Mouse (Mus musculus): ENCODE results near the gene Zmym4. TPM values are rescaled to one million over a fixed set of nuclear protein-coding genes. Genes with fewer than 3 reads are reported as not detected.
"Not testable (repeated sequence)": the region's sequence is repeated elsewhere in the genome, so short reads cannot be mapped to it uniquely, and the experiment has no call there.

Gene Zmym4
- total RNA-seq (2015) (14.8 and 26.5 TPM in 2 replicates), total RNA-seq (2017) (19.9 and 27.3 TPM in 2 replicates)

DNA sequence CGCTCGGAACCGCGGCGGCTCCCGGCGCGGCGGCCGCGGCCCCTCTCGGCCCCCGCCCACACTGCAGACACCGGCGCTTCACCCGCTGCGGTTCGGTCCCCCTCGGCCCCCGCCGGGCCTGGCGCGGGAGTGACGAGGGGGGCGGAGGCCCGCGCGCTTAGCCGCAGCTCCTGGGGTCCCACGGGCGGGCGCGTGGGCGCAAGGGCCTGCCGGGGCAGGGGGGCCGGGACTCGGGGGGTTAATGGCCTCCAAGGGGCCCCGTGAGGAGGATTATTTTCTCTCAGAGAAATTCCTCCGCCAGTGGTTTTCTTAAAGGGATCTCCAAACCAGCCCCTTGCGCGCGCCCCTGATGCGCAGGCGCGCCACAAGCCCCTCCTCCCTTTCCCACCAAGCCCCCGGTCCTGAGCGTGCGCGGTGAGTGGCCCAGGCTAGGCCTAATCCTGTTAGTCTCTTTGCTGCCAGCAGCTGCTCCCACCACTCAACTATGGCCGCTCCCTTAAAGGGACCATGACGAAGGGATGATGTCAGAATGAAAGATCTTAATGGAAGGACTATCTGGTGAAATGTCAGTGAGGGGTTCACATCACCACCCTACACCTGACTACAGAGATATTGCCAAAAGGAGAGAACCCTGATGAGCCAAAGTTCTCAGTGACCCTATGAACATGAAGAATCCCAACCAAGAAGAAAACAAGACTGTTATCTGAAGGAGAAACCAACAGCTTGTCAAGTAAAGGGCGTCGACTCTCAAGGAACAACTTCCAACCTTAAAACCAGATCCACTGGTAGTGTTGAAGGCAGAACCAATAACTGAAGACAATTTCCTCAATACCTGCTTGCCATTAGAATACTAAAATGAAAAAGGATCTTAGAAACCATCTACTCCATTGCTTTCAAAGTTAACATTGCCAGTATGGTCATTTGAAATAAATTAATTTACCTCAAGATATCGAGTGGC is at the start of gene Zmym4:
Gene Zmym4, minus strand, starts transcription at position 272 of the 958 bp plus-strand sequence.
- ATAC-seq (ENCODE audit: poor library complexity, severe bottlenecking) = peak; percentile 92

DNA sequence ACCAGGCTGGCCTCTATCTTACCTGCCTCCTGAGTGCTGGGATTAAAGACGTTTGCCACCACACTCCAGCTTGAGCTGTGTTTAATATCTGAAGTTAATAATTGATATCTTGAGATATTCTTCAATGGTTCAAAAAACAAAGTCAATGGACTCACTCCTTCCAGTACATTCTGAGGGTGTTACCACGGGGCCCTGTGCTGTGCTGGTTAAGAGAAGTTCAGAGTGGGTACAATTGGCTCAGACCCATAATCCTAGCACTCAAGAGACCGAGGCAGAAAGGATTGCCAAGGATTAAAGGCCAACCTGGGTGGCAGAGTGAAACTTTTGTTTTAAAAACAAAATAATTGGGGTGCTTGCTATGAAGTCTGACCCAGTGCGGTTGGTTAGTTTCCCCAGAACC is 48.4 kb upstream of the Zmym4 start:
- ATAC-seq (ENCODE audit: poor library complexity, severe bottlenecking) = no peak

DNA sequence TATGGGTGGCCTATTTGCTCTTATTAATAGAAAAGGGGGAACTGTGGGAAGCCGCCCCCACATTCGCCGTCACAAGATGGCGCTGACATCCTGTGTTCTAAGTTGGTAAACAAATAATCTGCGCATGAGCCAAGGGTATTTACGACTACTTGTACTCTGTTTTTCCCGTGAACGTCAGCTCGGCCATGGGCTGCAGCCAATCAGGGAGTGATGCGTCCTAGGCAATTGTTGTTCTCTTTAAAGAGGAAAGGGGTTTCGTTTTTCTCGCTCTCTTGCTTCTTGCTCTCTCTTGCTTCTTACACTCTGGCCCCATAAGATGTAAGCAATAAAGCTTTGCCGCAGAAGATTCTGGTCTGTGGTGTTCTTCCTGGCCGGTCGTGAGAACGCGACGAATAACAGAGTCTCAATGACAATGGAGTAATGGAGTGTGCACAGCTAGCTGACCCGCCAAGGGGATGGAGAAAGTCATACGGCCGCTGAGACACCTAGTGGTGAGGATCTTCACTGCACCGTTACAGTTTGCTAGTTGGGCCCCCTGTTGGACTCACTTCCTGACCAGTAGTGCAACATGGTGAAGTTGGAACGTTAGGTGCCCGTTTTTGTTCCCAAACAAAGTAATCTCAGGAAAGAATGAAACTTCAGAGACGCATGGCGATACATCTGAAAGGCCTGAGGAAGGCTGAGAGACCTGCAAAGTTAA is 47.5 kb upstream of the Zmym4 start:
- ATAC-seq (ENCODE audit: poor library complexity, severe bottlenecking) = peak; percentile 100

DNA sequence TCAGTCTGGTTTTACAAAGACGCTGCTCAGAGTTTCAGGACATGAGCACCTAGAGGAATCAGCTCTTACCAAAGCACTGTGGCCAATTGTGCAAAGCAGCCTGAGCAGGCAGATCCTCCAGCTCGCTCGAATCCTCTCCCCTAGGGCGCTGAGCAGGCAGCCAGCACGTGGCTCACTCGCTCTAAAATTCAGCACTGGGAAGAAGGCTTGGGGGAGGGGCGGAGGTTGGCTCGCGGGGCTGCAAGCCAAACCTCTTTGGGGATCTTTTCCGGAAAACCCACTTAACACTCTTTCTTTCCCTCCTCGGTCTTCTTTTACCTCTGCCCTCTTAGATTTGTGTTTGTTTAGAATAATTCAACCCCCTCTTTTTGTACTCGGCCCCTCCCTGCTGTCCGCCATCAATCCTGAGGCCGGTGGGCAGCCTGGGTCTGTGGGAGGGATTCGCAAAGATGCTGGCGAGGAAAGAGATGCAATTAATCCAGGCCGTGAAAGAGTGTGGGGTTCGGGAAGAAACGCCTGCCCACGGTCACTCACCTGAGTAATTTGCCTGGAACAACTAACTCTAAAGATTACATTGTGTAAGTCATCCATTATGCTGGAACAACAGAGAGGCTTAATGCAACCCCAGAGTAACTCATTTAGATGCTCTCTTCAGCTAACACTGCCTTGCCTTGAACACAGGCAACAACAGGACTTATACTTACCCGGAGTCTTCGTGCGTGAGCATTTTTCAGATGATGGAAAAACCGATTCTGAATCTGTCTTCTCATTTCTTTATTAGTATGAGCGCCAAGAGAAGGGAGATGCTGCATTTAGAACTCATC is 37.4 kb upstream of the Zmym4 start:
- ATAC-seq (ENCODE audit: poor library complexity, severe bottlenecking) = no peak

DNA sequence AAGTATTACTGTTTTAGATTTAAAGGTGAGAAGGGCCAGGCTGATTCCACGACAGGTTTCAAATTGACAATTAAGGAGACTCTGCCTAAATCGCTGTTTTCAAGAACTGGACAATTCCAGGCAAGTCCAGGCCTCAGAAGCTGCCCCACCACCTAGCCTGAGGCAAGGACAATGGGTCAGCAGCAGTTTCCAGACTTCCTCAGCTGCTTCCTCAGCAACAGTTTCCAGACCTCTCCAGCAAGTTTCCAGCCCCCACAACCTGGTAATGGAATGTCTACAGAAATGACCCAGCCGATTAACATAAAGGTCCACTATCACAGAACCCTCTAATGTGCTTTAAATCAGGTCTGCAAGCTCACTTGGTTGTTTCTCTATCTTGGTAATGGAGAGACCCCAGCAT is 36.4 kb upstream of the Zmym4 start:
- no peak for ATAC-seq (ENCODE audit: poor library complexity, severe bottlenecking)

DNA sequence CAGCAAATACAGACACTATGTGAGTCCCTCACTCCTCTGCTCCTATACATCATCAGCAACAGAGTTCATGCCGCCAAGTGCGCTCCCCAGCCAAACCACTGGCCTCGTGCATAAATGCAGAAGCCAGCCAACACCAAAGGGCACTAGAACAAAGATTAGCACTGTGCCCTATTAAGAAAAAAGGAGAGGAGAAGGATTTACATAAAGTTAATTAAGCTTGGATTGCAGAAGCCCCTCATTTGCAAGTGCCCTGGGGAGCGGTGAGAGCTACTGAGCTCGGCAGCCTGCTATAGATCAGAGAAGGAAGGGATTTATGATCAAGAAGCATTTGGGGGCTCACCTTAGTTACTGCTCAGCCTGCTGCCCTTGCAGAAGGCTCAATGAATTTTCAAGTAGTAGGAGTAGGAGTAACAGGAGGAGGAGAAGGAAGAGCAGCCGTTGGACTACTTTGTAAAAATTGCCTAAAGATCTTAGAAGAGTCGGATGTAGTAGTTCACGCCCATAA is 32.7 kb upstream of the Zmym4 start:
- ATAC-seq (ENCODE audit: poor library complexity, severe bottlenecking) = no peak

DNA sequence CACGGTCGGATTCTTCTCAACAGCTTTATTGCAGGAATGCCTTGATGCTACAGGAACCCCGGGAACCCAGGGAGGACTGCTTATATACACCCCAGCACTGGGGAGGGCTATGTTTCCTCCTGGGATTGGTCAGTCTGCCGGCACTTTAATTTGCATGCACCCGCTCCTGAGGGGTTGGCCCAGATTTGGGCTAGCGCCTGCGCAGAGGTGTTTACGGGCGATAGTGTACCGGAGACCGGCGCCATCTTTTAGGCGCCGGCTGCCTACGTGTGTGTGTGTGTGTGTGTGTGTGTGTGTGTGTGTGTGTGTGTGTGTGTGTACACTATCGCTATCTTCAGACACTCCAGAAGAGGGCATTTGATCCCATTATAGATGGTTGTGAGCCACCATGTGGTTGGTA is 31.4 kb upstream of the Zmym4 start:
- ATAC-seq (ENCODE audit: poor library complexity, severe bottlenecking) = not testable (repeated sequence)

DNA sequence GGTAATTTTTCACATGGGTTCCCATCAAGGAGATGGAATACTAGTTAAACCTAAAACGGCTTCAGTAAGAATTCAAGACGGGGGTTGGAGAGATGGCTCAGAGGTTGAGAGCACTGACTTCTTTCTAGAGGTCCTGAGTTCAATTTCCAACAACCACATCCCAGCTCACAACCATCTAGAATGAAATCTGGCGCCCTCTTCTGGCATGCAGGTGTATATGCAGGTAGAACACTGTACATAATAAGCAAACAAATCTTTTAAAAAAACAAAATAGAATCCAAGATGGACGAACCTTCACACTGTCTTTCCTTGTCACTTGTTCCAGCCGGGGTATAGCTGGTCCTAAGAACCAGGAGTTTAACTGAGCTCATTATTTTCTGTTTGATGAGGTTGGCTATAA is 24.4 kb upstream of the Zmym4 start:
- peak; percentile 81 for ATAC-seq (ENCODE audit: poor library complexity, severe bottlenecking)

DNA sequence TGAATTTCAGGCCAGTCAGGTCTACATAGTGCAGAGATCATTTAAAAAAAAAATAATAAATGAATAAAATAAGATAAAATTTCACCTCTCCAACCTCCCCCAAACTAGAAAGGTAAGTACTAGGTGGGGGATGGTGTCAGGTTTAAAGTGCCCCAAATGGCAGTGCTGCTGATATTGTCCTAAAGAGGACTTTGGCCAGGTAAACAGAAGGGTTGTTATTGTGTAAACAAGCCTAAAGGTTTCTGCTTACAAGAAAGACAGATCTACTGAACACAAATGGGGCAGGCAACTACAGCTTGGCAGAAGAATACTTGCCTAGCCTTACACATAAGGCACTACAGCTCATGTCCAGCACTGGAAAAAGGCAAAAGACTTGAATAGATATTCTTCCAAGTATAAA is 22.6 kb upstream of the Zmym4 start:
- ATAC-seq (ENCODE audit: poor library complexity, severe bottlenecking) = no peak

DNA sequence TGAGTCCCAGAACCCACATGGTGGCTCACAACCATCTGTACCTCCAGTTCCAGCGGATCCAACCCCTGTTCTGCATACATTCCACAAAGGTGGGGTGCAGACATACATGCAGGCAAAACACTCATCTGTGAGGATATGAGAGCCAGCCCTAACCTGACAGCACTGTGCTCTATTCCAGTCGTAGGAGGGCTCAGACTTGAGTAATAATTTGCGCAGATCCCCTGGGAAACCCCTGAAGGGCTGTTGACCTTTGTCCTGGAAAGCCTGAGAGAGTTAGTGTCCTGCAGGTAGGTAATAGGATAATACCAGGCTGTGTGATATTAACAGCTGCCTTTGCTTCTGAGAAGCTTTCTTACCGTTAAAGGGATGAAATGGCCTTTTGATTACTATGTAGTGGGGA is 20.6 kb upstream of the Zmym4 start:
- ATAC-seq (ENCODE audit: poor library complexity, severe bottlenecking) = no peak

DNA sequence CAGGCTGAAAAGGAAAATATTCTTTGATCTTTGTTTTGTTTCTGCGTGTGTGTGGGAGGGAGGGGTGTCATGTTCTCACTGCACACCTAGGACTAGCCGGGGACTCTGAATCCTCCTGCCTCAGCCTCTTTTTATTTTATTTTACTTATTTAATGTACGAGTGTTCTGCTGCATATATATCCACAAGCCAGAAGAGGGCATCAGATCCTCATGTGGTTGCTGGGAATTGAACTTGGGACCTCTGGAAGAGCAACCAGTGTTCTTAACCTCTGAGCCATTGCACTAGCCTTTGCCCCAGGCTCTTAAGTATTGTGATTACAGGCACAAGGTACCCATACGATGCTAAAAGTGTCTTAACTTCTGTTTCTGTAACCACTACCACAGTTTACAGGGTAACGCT is 18.8 kb upstream of the Zmym4 start:
- no peak for ATAC-seq (ENCODE audit: poor library complexity, severe bottlenecking)

DNA sequence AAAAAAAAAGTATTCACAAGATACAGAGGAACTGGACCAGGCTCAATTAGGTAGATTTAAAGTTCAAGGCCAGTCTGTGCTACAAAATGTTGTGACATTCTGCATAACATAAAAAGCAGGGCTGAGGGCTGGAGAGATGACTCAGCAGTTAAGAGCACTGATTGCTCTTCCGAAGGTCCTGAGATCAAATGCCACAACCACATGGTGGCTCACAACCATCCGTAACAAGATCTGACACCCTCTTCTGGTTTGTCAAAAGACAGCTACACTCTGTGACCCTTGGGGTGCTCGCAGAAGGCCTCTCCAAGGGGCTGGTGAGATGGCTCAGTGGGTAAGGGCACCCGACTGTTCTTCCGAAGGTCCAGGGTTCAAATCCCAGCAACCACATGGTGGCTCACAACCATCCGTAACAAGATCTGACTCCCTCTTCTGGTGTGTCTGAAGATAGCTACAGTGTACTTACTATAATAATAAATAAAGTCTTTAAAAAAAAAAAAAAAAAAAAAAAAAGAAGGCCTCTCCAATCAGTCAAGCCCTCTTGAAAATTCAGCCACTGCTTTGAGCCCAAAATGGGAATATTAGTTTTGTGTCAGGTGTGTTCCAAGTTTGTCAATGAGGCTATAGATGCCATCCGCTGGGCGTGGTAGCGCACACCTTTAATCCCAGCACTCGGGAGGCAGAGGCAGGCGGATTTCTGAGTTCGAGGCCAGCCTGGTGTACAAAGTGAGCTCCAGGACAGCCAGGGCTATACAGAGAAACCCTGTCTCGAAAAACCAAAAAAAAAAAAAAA is 16.0 kb upstream of the Zmym4 start:
- ATAC-seq (ENCODE audit: poor library complexity, severe bottlenecking) = not testable (repeated sequence)

DNA sequence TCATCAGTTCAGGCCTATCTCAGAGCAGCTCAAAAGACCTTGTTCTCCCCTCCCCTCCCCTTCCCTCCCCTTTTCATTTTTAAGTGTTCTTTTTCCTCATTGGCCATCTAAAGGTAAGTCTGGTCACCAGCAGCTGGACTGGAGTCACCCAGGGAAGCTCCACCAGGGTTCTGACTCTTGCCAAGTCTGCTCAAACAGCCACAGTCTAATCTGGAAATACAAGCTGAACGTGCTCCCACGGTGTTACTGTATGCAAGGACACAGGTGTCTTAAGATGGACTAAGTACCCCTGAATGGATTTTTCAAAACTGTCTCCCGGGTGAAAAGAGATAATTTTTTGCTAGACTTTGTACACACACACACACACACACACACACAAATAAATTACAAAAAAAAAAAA is 15.4 kb upstream of the Zmym4 start:
- no peak for ATAC-seq (ENCODE audit: poor library complexity, severe bottlenecking)

DNA sequence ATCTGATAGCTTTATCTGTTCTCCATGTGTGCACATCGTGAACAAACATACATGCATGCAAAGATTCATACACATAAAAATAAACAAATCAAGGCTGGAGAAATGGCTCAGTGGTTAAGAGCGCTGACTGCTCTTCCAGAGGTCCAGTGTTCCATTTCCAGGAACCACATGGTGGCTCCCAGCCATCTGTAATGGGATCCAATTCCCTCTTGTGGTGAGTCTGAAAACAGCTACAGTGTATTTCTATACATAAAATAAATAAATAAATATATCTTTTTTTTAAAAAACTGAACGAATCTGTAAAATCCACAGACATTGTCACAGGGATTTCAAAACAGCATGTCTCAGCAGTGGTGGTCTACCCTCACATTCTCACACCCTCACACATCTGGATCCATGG is 10.8 kb upstream of the Zmym4 start:
- ATAC-seq (ENCODE audit: poor library complexity, severe bottlenecking) = no peak

DNA sequence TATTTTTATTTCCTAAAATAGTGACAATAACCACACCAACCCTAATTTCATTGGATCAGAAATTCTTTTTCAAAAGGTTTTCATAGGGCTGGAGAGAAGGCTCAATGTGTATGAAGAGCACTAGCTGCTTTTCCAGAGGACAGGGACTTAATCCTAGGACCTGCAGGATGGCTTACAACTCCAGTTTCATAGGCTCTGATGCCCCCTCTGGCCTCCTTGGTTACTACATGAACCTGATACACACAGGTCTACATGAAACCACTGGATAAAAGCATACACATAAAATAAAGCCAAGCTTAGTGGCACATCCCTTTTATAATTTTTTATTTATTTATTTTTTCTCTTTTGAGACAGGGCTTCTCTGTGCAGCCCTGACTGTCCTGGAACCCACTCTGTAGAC is 9.5 kb upstream of the Zmym4 start:
- no peak for ATAC-seq (ENCODE audit: poor library complexity, severe bottlenecking)

DNA sequence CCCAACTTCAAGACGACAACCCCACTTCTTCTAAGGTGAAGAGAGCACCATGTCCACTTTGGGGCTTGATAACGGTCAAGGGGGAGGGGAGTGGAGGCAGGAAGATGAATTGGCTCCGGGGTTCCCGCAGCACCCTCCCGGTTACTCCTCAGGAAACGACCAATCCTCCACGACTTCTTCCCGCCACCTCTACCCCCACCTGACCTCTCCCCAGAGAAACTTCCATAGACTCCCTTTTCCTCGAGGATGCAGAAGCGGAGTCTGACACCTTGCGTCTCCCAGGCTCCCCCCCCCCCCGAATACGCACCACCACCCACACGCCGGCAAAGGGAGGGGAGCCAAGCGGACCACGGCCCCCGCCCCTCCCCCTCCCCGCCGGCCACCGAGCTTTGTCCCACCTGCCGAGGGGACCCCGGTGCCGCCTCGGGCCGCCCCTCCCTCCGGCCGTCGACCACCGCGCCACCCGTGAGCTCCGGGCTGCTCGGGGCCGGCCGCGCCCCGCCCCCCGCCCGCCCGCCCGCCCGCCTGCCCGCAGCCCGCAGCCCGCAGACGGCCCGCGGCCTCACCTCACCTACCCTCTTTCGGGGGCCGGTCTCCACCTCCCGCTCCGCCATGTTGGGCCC is 583 bp downstream of the Zmym4 start:
- peak; percentile 23; the same call in 1 of the 2 replicates for ATAC-seq (ENCODE audit: poor library complexity, severe bottlenecking)

DNA sequence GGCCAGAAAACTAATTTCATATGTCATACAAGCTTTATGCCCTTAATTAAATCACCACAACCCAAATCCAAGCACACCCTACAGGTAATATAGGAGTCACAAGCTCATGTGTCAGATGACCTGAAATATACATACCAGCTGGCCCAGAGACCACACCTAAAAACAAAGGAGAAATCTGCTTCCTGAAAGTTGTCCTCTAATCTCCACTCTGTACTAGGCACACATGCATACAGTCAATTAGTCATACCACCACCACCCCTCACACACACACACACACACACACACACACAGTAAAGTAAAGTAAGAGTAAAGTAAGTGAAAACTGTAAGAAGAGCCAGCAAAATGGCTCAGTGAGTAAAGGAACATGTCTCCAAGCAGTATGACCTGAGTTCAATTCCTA is 9.3 kb downstream of the Zmym4 start:
- ATAC-seq (ENCODE audit: poor library complexity, severe bottlenecking) = no peak

DNA sequence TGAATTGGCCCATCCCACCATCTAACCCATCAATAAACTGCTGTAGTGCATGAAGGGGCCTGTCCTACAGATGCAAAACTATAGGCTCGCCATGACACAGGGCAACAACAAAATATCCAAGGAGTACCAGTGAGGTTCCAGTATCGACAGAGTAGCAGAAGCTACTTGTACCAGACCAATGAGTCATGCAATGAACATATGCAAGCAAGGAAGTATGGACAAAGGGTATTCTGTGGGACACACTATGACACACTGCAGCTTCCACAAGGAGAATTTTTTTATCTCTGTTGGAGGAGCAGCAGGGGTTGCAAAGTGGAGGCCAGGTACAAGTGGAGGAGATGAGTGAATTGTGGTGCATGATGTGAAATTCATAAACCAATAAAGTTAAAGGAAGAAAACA is 9.7 kb downstream of the Zmym4 start:
- ATAC-seq (ENCODE audit: poor library complexity, severe bottlenecking) = no peak

DNA sequence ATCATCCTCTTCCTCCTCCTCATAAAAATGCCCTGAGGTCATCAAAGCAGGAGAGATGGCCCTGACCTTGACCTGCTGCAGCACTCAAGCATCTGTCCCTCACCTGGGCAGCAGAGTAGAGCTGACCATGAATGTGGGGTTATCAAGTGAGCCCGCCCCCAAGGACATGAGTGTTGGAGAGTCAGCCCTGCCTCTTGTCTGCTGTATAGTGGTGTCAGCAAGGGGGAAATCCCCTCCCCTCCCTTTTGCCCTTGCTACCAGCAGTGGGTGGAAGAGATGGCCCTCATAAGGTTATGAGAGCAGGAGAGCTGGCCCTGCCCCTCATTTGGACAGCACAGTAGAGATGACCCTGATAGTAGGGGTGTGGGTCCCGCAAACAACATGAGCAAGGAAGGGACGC is 10.5 kb downstream of the Zmym4 start:
- no peak for ATAC-seq (ENCODE audit: poor library complexity, severe bottlenecking)

DNA sequence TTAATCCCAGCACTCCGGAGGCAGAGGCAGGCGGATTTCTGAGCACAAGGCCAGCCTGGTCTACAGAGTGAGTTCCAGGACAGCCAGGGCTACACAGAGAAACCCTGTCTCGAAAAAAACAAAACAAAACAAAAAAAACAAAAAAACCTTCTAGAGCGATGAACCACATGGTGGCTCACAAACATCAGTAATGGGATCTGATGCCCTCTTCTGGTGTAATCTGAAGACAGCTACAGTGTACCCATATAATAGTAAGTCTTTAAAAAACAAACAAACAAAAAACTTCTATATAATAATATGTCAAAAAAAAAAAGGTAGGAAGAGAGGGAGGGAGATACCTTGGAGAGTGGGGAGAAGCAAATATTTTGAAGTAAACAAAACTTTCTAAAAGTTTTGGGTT is 17.1 kb downstream of the Zmym4 start:
- not testable (repeated sequence) for ATAC-seq (ENCODE audit: poor library complexity, severe bottlenecking)
